Mouse (Mus musculus) G1E-ER4 (cell line): ENCODE results near the gene Mfsd4b3. TPM values are rescaled to one million over a fixed set of nuclear protein-coding genes. Genes with fewer than 3 reads are reported as not detected.

Source experiments
- GATA1 ChIP-seq: IDR thresholded peaks from one replicate; pipeline ENCODE4 v1.8.0; 2012; ENCODE audit warnings: low read length, inconsistent platforms
- polyA plus RNA-seq: library from polyadenylated mRNA; stranded (reverse); fragments of >175 nt; gene quantifications from 2 replicates; pipeline ENCODE4 v1.2.3, GENCODE M21; 2012

The Mfsd4b3 gene
- polyA plus RNA-seq, 1 experiment: not detected

- TF ChIP-seq GATA1: no peak
Measured at GRCm38 (mm10) chr10:39955163-39955562, 4.8 kb downstream of the Mfsd4b3 start.

DNA sequence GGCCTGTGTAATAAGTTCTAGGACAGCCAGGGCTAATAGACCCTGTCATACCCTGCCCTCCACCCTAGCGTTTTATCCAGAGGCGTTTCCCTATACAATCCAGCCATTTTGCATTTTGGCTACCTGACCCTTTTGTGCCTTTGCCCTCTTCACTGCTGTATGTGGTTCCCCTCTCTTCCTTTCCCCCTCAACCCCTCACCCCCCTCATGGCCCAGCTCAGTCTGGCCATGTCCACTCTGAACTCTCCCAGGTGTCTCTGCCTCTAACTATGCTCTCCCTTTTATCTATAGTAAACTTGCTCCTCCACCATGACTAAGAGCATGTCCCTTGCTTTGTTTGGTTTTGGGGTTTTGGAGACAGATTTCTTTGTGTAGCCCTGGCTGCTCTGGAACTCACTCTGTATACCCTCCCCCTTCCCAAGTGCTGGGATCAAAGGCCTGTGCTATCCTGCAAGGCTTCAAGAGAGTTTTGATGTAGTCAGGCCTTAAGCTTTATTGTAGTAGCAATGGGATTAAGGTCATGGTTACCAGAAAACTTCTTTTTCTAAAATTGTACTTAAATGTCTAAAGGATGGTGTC lies 10.5 kb downstream of the Mfsd4b3 start:
- TF ChIP-seq GATA1: no peak

DNA sequence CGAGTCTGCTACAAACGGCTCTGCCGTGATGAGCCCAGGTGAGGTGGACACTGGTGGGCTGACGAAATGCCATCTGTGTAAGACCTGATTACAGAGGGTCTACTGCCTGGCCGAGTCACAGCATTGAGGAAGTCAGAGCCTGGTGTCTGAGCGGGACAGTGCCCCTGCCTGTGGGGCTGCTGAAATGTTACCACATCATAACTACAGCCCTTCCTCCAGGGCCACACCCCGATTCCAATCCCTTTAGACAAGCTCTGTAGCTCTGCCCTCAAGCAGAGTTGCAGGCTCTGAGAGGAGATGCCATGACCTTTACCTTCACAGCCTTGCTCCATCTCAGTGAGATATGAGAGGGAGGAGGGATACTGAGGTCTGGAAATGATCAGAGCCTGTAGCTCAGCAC lies 23.4 kb downstream of the Mfsd4b3 start:
- TF ChIP-seq GATA1: no peak

GRCm38 (mm10) chr10:39926616-39927139 lies 33.3 kb downstream of the Mfsd4b3 start, which contains the start of gene Mfsd4b2:
Gene Mfsd4b2, minus strand, starts transcription at chr10:39926923.
- no peak for TF ChIP-seq GATA1

GRCm38 (mm10) chr10:39912616-39913015 lies 47.3 kb downstream of the Mfsd4b3 start:
- no peak for TF ChIP-seq GATA1

GRCm38 (mm10) chr10:39908768-39909441 lies 51.0 kb downstream of the Mfsd4b3 start:
- TF ChIP-seq GATA1: no peak

- no peak for TF ChIP-seq GATA1
Measured at GRCm38 (mm10) chr10:39906799-39907658, 52.9 kb downstream of the Mfsd4b3 start.

DNA sequence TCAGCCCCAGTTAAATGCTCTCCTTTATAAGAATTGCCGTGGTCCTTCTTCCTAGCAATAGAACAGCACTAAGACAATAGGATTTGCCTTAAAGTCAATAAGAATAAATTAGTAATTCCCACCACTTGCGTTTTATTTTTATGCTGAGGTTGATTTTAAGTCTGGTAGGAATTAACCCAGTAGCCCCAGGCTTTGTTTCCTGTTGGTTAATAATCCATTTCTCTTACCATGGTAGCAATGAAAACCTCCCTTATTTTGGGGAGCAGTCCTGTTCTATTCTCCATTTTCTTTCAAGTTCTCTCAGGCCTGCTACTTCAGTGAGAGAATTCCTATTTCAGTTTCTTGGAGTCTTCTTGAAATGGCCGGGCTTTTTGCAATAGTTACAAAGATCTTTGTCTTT lies 55.8 kb downstream of the Mfsd4b3 start:
- TF ChIP-seq GATA1: no peak

DNA sequence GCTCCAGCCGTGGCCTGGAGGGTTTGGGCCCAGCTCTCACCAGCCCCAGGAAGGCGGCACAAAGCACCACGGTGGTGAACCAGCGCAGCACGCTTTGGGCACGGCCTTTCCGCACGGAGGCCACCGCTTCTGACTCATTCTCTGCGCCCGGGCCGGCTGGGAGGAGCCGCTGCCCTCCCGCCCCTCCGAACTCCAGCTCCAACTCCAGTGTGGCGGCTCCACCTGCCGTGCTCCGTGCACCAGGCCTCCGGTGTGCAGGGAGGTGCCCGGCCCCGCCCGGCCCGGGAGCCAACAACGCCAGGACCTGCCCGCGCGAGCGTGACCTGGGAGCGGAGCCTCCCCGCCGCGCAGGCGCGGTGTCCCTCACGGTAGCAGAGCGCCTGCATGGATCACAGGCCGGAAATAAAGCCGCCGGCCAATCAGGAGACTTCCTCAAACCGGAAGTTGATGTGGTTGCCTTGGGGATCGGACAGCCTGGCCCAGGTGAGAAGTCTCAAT lies 61.0 kb downstream of the Mfsd4b3 start, which contains the start of gene Mfsd4b4:
Gene Mfsd4b4, minus strand, starts transcription at position 365 of the 498 bp plus-strand sequence.
- no peak for TF ChIP-seq GATA1

Other genes starting within 250 kb of the Mfsd4b3 start
- 1.2 and 1.8 TPM in 2 replicates for gene Rev3l, start 228.0 kb downstream of the Mfsd4b3 start, polyA plus RNA-seq
- 0.56 and 0.71 TPM in 2 replicates for gene Mfsd4b4, start 60.9 kb downstream of the Mfsd4b3 start, polyA plus RNA-seq
- not detected in 2 replicates for gene Mfsd4b2, start 33.2 kb downstream of the Mfsd4b3 start, polyA plus RNA-seq
- gene Mfsd4b5, start 26.5 kb upstream of the Mfsd4b3 start, polyA plus RNA-seq: not detected in 2 replicates
- gene Mfsd4b1, start 65.1 kb upstream of the Mfsd4b3 start, polyA plus RNA-seq: not detected in 2 replicates
- 8.4 and 11.0 TPM in 2 replicates for gene Slc16a10, start 182.1 kb upstream of the Mfsd4b3 start, polyA plus RNA-seq